Mouse (Mus musculus) thymus, postnatal 36 days (tissue): ENCODE results near the gene P2ry2.

Source experiments
- DNase-seq, 2 experiments: peaks; one replicate each; pipeline ENCODE4 v3.0.0; 2022; ENCODE audit warnings: mixed read lengths in 2 of 2

P2ry2 gene

DNA sequence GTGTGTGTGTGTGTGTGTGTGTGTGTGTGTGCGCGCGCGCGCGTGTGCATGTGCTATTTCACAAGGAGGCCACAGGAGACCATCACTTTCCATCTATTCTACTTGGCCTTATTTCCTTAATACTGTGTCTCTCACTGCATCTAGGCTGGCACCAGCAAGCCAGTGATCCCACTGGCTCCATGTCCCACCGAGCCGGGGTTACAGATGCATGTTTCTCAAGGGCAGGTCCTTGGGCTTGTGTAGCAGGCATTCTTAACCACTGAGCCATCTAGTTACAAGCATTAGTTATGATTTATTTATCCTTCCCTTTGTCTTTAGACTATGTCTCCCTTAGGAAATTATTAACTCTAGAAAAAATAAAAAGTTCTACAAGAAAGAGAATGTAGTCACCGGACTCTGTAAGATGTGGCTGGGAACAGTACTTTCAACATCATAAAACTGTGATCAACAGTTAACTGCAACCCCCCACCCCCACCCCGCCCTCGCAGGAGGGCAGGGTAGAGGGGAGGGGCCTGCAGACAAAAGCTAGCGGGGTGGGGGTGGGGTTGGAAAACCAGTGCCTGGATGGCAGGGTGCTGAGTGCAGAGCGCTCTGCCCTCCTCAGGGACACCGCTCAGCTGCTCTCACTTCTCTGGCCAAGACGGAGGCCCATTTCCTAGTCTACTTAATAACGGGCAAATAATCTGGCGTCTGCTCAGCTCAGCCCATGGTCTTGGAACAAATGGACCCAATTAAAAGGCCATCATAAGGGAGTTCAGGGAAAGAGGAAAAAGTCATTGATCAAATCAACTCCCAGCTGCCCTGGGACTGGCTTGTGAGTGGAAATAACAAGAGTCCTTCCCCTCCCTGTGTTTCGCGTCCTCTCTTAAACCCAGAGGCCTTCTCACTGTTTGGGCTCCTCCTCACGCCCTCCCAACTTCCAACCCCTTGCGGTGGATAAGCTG lies 27.9 kb downstream of the P2ry2 start:
- no peak for DNase-seq

DNA sequence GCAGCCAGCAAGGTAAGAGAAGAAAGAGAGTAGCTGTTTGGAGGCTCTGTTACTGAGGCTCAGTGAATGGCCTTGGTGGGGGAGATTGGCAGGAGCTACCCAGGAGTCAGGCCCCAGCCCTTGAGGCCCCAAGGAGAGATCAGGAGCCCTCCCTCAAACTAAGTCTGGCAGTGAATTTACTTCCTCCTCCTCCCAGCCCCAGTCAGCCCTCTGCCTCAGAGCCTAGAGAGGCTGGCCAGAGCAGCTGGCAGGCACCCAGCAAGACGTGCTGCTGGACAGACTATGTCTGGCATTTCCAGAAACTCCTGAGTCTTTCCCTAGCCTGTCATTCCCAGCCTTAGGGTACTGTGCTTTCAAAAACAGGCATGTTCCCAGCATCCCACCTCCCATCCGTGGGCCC lies 33.5 kb downstream of the P2ry2 start:
- DNase-seq: no peak

GRCm38 (mm10) chr7:100978171-100978570 lies 34.5 kb downstream of the P2ry2 start:
- no peak for DNase-seq

- no peak for DNase-seq
Observed at GRCm38 (mm10) chr7:100974135-100974903, 38.3 kb downstream of the P2ry2 start, which contains the start of gene P2ry6. Gene P2ry6 (minus strand): TSS chr7:100974649.

GRCm38 (mm10) chr7:100972875-100973274 lies 39.8 kb downstream of the P2ry2 start:
- DNase-seq: no peak

DNA sequence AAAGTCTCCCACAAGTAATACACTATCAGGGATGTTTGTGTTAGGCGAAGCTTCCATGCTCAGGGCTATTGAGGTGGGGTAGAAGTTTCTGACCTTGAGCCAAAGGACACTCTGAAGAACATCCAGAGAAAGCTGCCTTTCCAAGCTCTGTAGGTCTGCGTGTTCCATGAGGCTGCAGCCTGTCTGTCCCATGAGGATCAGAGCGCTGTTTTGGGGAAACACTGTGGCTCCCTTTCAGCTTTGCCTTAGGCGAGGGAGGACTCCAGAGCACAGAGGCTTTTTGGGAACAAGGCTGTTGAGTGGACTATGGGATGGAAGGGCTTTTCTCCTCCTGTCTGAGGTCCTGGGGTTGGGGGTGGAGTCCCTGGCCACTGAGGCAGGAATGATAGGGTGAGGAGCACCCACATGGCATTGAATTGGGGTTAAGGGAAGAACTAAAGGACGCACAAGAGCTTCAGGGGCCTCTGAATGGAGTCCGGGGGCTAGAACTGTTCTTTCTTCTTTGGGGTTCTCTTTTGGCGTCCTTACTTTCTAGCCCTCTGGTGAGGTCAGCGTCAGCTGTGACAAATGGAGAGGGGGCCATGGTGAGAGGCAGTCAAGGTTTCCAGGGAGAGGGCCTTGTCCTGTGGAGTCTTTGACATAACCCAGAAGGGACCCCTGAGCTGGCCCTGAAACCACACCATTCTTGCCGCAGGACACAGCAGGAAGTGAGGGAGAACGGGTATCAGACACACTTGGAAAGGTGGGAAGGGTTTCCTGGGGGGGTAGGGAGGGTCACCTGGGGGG lies 43.6 kb downstream of the P2ry2 start:
- DNase-seq: no peak

GRCm38 (mm10) chr7:100968376-100968775 lies 44.3 kb downstream of the P2ry2 start:
- DNase-seq: no peak

GRCm38 (mm10) chr7:100967850-100968249 lies 44.8 kb downstream of the P2ry2 start:
- no peak for DNase-seq

- DNase-seq: no peak
Observed at GRCm38 (mm10) chr7:100966014-100966413, 46.7 kb downstream of the P2ry2 start.

DNA sequence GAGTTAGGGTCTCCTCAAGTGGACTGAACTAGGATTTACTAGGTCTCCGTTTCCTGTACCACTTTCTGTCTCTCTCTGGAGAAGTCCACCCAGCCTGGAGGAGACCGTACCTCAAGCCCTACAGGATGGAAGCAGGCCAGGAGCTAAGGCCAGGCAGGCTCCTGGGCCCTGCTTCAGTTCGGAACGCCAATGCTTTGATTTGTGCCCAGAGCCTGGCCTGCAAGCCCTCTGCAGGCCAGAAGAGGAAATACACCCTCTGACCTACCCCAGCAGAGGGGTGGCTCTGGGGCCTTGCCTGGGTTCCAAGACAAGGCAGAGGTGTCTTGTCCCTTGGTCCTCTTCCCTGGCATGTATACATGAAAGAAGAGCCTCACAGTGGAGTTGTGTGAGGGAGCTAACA lies 47.6 kb downstream of the P2ry2 start:
- no peak for DNase-seq

DNA sequence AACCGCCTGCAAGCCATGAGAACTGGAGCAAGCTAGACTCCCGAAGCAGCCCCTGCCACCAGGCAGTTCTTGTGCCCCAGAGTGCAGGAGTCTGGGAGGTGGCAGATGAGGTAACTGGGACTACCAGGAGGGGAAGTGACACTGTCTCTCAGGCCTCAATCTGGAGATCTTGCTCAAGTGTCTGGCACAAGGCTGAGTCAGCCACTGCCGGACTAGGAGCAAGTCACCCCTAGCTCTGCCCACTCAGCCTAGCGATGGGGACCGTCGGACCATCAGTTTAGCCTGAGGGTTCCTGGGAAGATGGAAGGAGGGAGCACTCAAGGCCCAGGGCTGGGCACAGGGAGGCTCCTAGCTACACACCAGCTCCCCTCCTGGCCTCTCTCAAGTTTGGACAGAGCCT lies 48.4 kb downstream of the P2ry2 start:
- no peak for DNase-seq

- DNase-seq: no peak
Observed at GRCm38 (mm10) chr7:100963381-100963780, 49.3 kb downstream of the P2ry2 start.

DNA sequence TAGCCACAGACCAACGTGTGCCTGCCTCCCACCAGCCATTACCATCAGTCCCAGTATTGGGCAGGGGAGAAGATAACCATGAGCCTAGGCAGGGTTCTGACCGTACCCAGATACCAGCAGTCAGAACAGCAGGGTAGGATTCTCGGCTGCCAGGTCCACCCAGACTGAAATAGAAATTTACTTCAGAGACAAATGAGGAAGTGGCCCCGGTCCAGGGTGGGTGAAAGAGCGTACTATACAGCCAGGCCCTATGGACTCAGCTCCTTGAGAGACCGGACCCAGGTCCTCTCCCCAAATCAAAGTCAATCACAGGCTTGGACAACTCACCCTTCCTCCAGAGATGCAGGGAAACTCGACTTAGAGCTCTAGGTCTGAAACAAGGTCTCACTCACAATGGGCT lies 51.5 kb downstream of the P2ry2 start:
- DNase-seq: no peak

- DNase-seq: no peak
Observed at GRCm38 (mm10) chr7:100960462-100960861, 52.2 kb downstream of the P2ry2 start.

DNA sequence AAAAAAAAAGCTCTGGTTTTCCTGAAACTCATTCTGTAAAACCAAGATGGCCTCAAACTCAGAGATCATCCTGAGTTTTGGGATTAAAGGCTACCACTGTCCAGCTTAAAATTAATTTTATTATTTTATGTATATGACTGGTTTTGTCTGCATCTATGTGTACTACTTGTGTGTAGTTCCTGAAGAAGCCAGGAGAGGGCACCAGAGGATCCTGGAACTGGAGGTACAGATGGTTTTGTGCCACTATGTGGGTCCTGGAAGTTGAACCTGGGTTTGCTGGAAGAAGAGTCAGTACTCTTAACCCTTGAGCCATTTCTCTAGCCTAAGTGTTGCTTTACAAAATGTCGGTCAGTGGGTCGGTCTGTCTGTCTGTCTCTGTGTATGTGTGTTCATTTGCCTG lies 54.2 kb downstream of the P2ry2 start:
- no peak for DNase-seq

DNA sequence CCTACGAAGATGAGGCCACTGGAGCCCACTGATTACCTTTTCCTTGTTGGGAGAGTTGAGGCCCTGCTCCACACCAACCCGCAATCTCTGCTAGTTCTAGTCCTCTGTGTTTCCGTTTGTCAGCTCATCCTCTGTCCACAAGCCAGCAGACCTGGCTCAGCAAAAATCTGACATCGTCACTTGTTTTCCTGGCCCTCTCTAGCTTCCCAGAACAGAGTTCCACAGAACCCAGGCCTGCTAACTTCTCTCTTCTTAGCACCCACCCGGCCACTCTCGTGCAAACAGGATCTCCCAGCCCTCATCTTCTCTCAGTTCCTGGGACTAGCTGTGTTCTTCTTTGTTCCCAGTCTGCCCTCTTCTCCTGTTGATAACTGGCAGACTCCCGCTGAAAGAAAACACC lies 60.0 kb downstream of the P2ry2 start:
- no peak for DNase-seq

- DNase-seq: no peak
Observed at GRCm38 (mm10) chr7:100951903-100952302, 60.8 kb downstream of the P2ry2 start.

- DNase-seq: peak; percentile 16 to 24
Observed at GRCm38 (mm10) chr7:100950481-100951010, 62.1 kb downstream of the P2ry2 start.

DNA sequence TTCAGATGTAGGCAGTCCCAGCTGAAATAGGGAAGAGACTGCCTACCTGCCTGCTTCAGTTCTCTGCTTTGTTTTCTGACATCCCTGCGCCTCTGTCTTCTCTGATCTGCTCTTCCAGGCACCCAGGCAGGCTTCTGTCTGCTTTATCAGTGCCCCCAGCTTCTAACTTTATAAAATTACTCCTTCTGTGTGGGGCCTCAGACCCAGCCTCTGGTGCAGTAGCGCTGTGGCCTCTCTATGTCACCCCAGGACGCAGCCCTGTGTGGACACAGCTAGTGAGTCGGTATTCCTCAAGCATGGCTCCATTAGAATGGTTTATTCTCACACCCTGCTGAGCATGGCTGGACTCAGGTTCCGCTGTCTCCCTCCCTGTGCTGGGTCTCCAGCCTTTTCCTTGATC lies 62.6 kb downstream of the P2ry2 start:
- no peak for DNase-seq
